Mouse (Mus musculus) spleen, adult 2 months (tissue): Measurements from ENCODE around the gene Pbrm1. TPM values are rescaled to one million over a fixed set of nuclear protein-coding genes. Genes with fewer than 3 reads are reported as not detected.

Experiments
- DNase-seq, 2 experiments: peaks; one replicate each; pipeline versions ENCODE4 v3.0.0 to v3.0.0-alpha.2; 2012 to 2021; ENCODE audit warnings: low spot score in 2 of 2, low read depth in 1 of 2
- H3K27ac ChIP-seq: fragments of 200-500 bp; 2 replicates; pipeline ENCODE4 v1.5.1; 2012; ENCODE audit warnings: low read length, inconsistent platforms; ENCODE audit not compliant: insufficient read depth
- H3K27me3 ChIP-seq: fragments of 200-500 bp; 2 replicates; pipeline ENCODE4 v1.6.1; 2012; ENCODE audit warnings: mild to moderate bottlenecking, moderate library complexity, low read length, inconsistent platforms; ENCODE audit not compliant: control insufficient read depth, insufficient read depth
- H3K36me3 ChIP-seq: fragments of 200-500 bp; 2 replicates; pipeline ENCODE4 v1.6.1; 2012; ENCODE audit warnings: mild to moderate bottlenecking, low read length, inconsistent platforms; ENCODE audit not compliant: control insufficient read depth, insufficient read depth
- H3K4me1 ChIP-seq: fragments of 200-500 bp; 2 replicates; pipeline ENCODE4 v1.6.1; 2011; ENCODE audit warnings: inconsistent platforms; ENCODE audit not compliant: control insufficient read depth, insufficient read depth, insufficient read length
- H3K4me3 ChIP-seq: fragments of 200-500 bp; 2 replicates; pipeline ENCODE4 v1.5.1; 2011; ENCODE audit warnings: mild to moderate bottlenecking, inconsistent platforms; ENCODE audit not compliant: insufficient read depth, insufficient read length; ENCODE audit errors: extremely low read depth
- CTCF ChIP-seq: fragments of 200-500 bp; IDR thresholded peaks from 2 replicates; pipeline ENCODE4 v1.5.1; 2011; ENCODE audit warnings: mild to moderate bottlenecking, inconsistent platforms; ENCODE audit not compliant: insufficient read depth, insufficient read length, insufficient replicate concordance; ENCODE audit errors: extremely low read depth
- POLR2A ChIP-seq: fragments of 200-500 bp; IDR thresholded peaks from 2 replicates; pipeline ENCODE4 v1.6.1; 2011; ENCODE audit warnings: low read depth, low read length, inconsistent platforms
- WGBS: fragments of 180-500 bp; shearing (Covaris S2); methylation state at CpG from one replicate; pipeline ENCODE4 v1.1.7; 2018; 5-methylcytosine and 5-hydroxymethylcytosine counted together
- polyA plus RNA-seq: library from polyadenylated mRNA; depleted of rRNA; stranded (reverse); fragments of >200 nt; gene quantifications from 2 replicates; pipeline ENCODE4 v1.2.3, GENCODE M21; 2012

The Pbrm1 gene
- polyA plus RNA-seq, 1 experiment = 9.2 TPM

GRCm38 (mm10) chr14:31140141-31140540 is 121.2 kb downstream of the Pbrm1 start:
- WGBS = 93% methylated on average over 15 of the region's 15 CpGs
- no peak overlapping the region for H3K27ac ChIP-seq
- no peak for DNase-seq
- no peak overlapping the region for H3K4me3 ChIP-seq
- no peaks in the 10 kb centered on the region for H3K27me3 ChIP-seq
- no peaks in the 10 kb centered on the region for H3K36me3 ChIP-seq
- no peak for TF ChIP-seq CTCF
- no peak for TF ChIP-seq POLR2A
- no peaks in the 10 kb centered on the region for H3K4me1 ChIP-seq

GRCm38 (mm10) chr14:31141011-31141410 is 122.1 kb downstream of the Pbrm1 start:
- WGBS = 94% methylated on average over 14 of the region's 14 CpGs
- no peak overlapping the region for H3K4me3 ChIP-seq
- no peaks in the 10 kb centered on the region for H3K4me1 ChIP-seq
- DNase-seq = no peak
- no peaks in the 10 kb centered on the region for H3K36me3 ChIP-seq
- H3K27ac ChIP-seq = no peak overlapping the region
- no peaks in the 10 kb centered on the region for H3K27me3 ChIP-seq
- TF ChIP-seq POLR2A (no peak), CTCF (no peak)

- no peak for DNase-seq
- 92% methylated on average over 11 of the region's 11 CpGs for WGBS
- no peaks in the 10 kb centered on the region for H3K27me3 ChIP-seq
These were observed 126.8 kb downstream of the Pbrm1 start for GRCm38 (mm10) chr14:31145694-31146093.

GRCm38 (mm10) chr14:31160196-31161150 is 141.5 kb downstream of the Pbrm1 start:
- H3K27ac ChIP-seq = no peak overlapping the region
- no peaks in the 10 kb centered on the region for H3K27me3 ChIP-seq
- 56% methylated on average over 27 of the region's 27 CpGs for WGBS
- no peaks in the 10 kb centered on the region for H3K4me1 ChIP-seq
- DNase-seq = no peak
- H3K36me3 ChIP-seq = no peaks in the 10 kb centered on the region
- H3K4me3 ChIP-seq = no peak overlapping the region
- TF ChIP-seq CTCF = no peak
- no peak for TF ChIP-seq POLR2A

More at GRCm38 (mm10) chr14:31145694-31146093, 126.8 kb downstream of the Pbrm1 start:
- no peak overlapping the region for H3K4me3 ChIP-seq
- H3K4me1 ChIP-seq = no peaks in the 10 kb centered on the region
- H3K36me3 ChIP-seq = no peaks in the 10 kb centered on the region
- no peak for TF ChIP-seq POLR2A
- TF ChIP-seq CTCF = no peak
- H3K27ac ChIP-seq = no peak overlapping the region

- no peak overlapping the region for H3K27ac ChIP-seq
- no peaks in the 10 kb centered on the region; the same call in 1 of the 2 replicates for H3K4me1 ChIP-seq
- H3K36me3 ChIP-seq = no peaks in the 10 kb centered on the region
- DNase-seq = no peak
- WGBS = 88% methylated on average over 7 of the region's 7 CpGs
- H3K27me3 ChIP-seq = no peaks in the 10 kb centered on the region
- H3K4me3 ChIP-seq = no peak overlapping the region
- no peak for TF ChIP-seq CTCF
- no peak for TF ChIP-seq POLR2A
These were observed 142.3 kb downstream of the Pbrm1 start for GRCm38 (mm10) chr14:31161191-31161590.

GRCm38 (mm10) chr14:31161638-31162037 is 142.7 kb downstream of the Pbrm1 start:
- Histone ChIP-seq H3K27me3 (no peaks in the 10 kb centered on the region), H3K4me1 (no peaks in the 10 kb centered on the region; the same call in 1 of the 2 replicates), H3K27ac (no peak overlapping the region), H3K36me3 (no peaks in the 10 kb centered on the region), H3K4me3 (no peak overlapping the region)
- DNase-seq = no peak
- WGBS = 82% methylated on average over 10 of the region's 10 CpGs
- TF ChIP-seq POLR2A (no peak), CTCF (no peak)

- TF ChIP-seq CTCF = no peak
- TF ChIP-seq POLR2A = no peak
- Histone ChIP-seq H3K36me3 (no peaks in the 10 kb centered on the region), H3K4me1 (no peaks in the 10 kb centered on the region; the same call in 1 of the 2 replicates), H3K27ac (no peak overlapping the region), H3K27me3 (no peaks in the 10 kb centered on the region), H3K4me3 (no peak overlapping the region)
- no peak for DNase-seq
- WGBS = 71% methylated on average over 8 of the region's 8 CpGs
These were observed 145.1 kb downstream of the Pbrm1 start for GRCm38 (mm10) chr14:31164067-31164466.
